Mouse (Mus musculus) central nervous system, embryonic 14 days (tissue): ENCODE data around the gene Tecrl. TPM values are rescaled to one million over a fixed set of nuclear protein-coding genes. Genes with fewer than 3 reads are reported as not detected.

Experiments
- polyA plus RNA-seq: library from polyadenylated mRNA; depleted of rRNA; stranded (reverse); fragments of >200 nt; gene quantifications from 2 replicates; pipeline ENCODE4 v1.2.3, GENCODE M21; 2012; rRNA removed

Tecrl gene
- 0.06 and 0.34 TPM in 2 replicates for polyA plus RNA-seq

DNA sequence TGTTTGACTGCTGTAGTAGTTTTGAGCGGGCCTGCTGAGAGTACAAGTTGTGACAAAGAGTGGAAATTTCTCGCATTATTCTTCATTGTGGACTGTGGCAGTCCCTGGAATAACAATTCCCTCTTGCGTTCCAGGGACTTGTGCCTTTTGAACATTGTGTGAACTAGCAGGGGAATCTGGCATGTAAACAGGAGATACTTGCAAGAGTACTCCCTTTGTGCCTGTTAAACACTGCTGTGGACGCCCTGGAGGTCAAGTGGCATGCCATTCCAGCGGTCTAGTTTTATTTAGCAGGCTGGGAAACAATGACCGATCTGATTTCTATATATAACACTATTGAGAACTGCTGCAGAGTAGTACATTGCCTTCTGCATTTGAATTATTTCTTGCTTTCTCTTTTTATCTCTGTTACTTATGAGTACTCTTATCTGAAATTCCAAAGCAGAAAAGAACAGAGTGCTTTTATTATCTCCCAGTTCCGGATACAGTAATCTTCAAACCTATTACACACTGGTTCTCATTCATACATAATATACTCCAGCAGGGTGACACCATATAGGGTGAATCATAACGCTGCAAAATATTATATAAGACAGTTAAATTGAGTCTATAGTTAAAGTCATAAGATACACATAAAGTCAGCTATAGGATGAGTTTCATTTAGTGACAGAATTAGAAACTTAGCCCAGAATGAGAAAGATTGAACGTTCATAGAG, at the start of gene Tecrl:
Gene Tecrl (minus strand): TSS at position 350 of the 716 bp plus-strand sequence.

